Mouse (Mus musculus) intestine, embryonic 15.5 days (tissue): ENCODE results near the gene Itm2b. TPM values are rescaled to one million over a fixed set of nuclear protein-coding genes. Genes with fewer than 3 reads are reported as not detected.

ENCODE experiments used
- ATAC-seq: fragments of 200-750 bp; cut with Nextera tagmentation; 2 replicates; pipeline ENCODE4 v1.8.0; 2017; ENCODE audit warnings: moderate TSS enrichment, moderate library complexity
- H3K27ac ChIP-seq: fragments of 300-500 bp; sonication (generic); 2 replicates; pipeline ENCODE4 v1.5.1; 2015; ENCODE audit warnings: mild to moderate bottlenecking, inconsistent platforms
- H3K27me3 ChIP-seq: fragments of 300-500 bp; sonication (generic); replicated peaks from 2 replicates; pipeline ENCODE4 v1.6.1; 2015; ENCODE audit warnings: inconsistent platforms
- H3K36me3 ChIP-seq: fragments of 300-500 bp; sonication (generic); 2 replicates; pipeline ENCODE4 v1.6.1; 2015; ENCODE audit warnings: inconsistent platforms
- H3K4me1 ChIP-seq: fragments of 300-500 bp; sonication (generic); replicated peaks from 2 replicates; pipeline ENCODE4 v1.6.1; 2015; ENCODE audit warnings: inconsistent platforms
- H3K4me2 ChIP-seq: fragments of 300-500 bp; sonication (generic); replicated peaks from 2 replicates; pipeline ENCODE4 v1.6.1; 2015; ENCODE audit warnings: mild to moderate bottlenecking, inconsistent platforms
- H3K4me3 ChIP-seq: fragments of 300-500 bp; sonication (generic); replicated peaks from 2 replicates; pipeline ENCODE4 v1.5.1; 2015; ENCODE audit warnings: inconsistent platforms
- H3K9ac ChIP-seq: fragments of 300-500 bp; sonication (generic); 2 replicates; pipeline ENCODE4 v1.6.1; 2015; ENCODE audit warnings: inconsistent platforms
- H3K9me3 ChIP-seq: fragments of 300-500 bp; sonication (generic); 2 replicates; pipeline ENCODE4 v1.6.1; 2016; ENCODE audit warnings: inconsistent platforms
- WGBS: fragments of 180-500 bp; shearing (Covaris S2); methylation state at CpG from one replicate; pipeline ENCODE4 v1.1.7; 2015; 5-methylcytosine and 5-hydroxymethylcytosine counted together
- polyA plus RNA-seq: library from polyadenylated mRNA; unstranded; fragments of >200 nt; fragmentation: Nextera tagmentation; extraction: Ambion mirVana; gene quantifications from 2 replicates; pipeline ENCODE4 v1.2.1, GENCODE M21; 2015

The Itm2b gene
- polyA plus RNA-seq, 1 experiment from 2014 or later, result 678 TPM

DNA sequence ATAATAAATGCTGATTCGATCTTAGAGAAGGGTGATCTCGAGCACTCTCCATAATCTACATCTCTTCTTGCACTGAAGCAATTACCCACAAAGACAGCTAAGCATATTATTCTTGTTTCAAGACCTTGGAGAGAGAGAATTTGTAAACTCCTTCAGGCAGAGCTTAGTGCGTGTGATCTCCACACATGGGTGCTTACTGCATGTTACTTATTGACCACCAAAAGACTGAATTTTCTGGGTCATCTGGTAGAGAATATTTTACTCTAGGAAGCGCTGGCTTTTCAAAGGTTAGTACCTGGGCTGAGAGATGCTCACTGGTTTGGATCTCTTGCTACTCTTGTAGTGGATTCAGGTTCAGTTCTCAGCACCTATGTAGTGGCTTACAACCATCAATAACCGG is 34.0 kb downstream of the Itm2b start:
- Histone ChIP-seq H3K9ac (no peak overlapping the region), H3K27ac (no peak overlapping the region), H3K4me3 (no peak overlapping the region), H3K36me3 (peaks cover 1% of the 10 kb centered on the region; the same call in 1 of the 2 replicates), H3K4me1 (no peaks in the 10 kb centered on the region), H3K9me3 (no peaks in the 10 kb centered on the region), H3K27me3 (no peaks in the 10 kb centered on the region), H3K4me2 (no peak overlapping the region)
- no peak for ATAC-seq
- WGBS, result 95% methylated on average over 5 of the region's 5 CpGs

DNA sequence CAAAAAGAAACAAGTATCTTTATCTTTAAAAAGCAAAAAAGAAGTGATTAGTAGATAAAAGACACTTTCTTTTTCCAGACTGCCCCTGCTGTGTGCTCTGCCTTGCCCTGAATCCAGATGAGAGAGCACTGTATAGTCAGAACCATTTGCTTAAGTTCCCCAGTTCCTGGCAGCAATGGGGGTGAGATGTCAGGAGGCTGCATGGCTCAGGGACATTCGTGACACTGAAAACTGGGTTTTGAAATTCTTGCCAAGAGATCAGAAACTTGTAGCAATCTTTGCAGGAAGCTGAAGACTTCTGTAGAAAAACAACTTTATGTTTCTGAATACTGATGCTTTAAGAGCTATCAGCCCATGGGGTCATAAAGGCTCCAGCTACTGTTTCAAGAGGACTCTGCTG is 35.1 kb downstream of the Itm2b start:
- Histone ChIP-seq H3K4me1 (no peaks in the 10 kb centered on the region), H3K36me3 (no peaks in the 10 kb centered on the region), H3K9me3 (no peaks in the 10 kb centered on the region), H3K27ac (no peak overlapping the region), H3K27me3 (no peaks in the 10 kb centered on the region), H3K4me2 (no peak overlapping the region), H3K4me3 (no peak overlapping the region), H3K9ac (no peak overlapping the region)
- 70% methylated on average over 1 of the region's 1 CpGs for WGBS
- no peak for ATAC-seq

DNA sequence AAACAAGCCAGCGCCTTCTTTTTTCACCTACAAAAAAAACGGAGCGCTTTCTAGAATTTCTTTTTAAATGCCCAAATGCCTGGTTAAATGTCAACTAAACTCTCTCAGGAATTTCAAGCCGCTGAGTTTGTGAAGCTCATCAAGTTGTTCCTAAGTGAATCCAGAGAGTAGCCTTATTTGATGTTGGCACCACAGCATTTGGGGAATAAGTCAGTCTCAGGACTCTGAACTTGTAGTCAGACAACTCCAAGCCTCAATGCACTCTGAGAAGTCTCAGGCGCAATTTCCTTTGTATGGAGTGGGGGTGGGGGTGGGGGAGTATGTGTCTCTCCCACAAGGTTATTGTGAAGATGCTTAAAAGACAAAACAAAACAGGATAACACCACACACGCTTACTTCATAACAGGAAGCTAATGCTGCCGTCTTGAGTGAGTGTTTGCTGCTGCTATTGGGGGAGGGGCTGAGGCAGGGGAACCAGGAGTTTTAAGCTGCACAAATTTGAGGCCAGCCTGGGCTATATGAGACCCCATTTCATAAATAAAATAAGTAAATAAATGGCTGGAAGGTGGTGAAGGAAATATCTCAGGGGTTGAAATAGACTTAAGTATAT is 35.9 kb downstream of the Itm2b start:
- no peaks in the 10 kb centered on the region for H3K36me3 ChIP-seq
- H3K4me2 ChIP-seq, result no peak overlapping the region
- no peaks in the 10 kb centered on the region for H3K9me3 ChIP-seq
- H3K27me3 ChIP-seq, result no peaks in the 10 kb centered on the region
- no peak overlapping the region for H3K27ac ChIP-seq
- H3K9ac ChIP-seq, result no peak overlapping the region
- ATAC-seq, result no peak
- no peak overlapping the region for H3K4me3 ChIP-seq
- 64% methylated on average over 7 of the region's 7 CpGs for WGBS
- H3K4me1 ChIP-seq, result no peaks in the 10 kb centered on the region

DNA sequence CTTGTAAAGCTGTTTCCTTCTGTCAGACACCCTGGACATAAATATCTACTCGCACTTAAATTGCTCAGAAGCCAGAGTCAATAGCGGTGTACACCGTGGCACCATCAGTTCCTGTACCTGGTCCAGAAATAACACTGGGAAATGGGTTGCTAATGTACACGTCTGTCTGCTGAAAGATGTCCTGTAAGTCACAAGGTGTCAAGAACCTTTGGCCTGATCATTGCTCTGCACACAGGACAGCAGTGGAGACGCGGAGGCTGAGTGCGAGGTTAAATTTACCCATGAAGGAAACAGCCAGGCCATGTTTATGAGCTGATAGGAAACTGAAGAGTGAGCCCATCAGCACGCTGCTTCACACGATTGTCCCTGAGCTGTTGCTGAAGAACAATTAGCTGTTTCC is 37.8 kb downstream of the Itm2b start:
- 79% methylated on average over 9 of the region's 9 CpGs for WGBS
- Histone ChIP-seq H3K36me3 (no peaks in the 10 kb centered on the region), H3K27ac (no peak overlapping the region)

DNA sequence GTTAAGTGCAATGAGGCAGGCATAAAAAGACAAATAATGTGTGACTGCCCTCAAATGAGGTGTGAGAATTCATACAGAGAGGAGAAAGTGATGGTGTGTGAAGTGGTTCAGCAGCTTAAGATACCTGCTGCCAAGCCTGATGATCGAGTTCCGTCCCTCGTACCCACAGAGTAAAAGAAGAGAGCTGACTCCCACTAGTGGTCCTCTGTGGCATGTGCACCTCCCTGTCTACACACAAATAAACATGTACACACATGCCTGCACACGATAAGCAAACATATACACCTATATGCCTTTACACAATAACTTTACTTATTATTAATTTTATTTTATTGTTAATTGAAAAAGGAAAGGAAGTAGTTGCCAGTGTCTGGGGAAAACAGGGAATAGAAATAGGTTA is 39.5 kb downstream of the Itm2b start:
- Histone ChIP-seq H3K9ac (no peak overlapping the region), H3K27me3 (no peaks in the 10 kb centered on the region), H3K36me3 (no peaks in the 10 kb centered on the region), H3K4me1 (no peaks in the 10 kb centered on the region), H3K4me3 (no peak overlapping the region), H3K4me2 (no peak overlapping the region), H3K9me3 (no peaks in the 10 kb centered on the region), H3K27ac (no peak overlapping the region)
- no peak for ATAC-seq
- WGBS, result 89% methylated on average over 4 of the region's 4 CpGs

More for the DNA sequence above, 37.8 kb downstream of the Itm2b start:
- Histone ChIP-seq H3K9ac (no peak overlapping the region), H3K27me3 (no peaks in the 10 kb centered on the region), H3K4me2 (no peak overlapping the region), H3K4me1 (no peaks in the 10 kb centered on the region), H3K9me3 (no peaks in the 10 kb centered on the region), H3K4me3 (no peak overlapping the region)
- ATAC-seq, result no peak

DNA sequence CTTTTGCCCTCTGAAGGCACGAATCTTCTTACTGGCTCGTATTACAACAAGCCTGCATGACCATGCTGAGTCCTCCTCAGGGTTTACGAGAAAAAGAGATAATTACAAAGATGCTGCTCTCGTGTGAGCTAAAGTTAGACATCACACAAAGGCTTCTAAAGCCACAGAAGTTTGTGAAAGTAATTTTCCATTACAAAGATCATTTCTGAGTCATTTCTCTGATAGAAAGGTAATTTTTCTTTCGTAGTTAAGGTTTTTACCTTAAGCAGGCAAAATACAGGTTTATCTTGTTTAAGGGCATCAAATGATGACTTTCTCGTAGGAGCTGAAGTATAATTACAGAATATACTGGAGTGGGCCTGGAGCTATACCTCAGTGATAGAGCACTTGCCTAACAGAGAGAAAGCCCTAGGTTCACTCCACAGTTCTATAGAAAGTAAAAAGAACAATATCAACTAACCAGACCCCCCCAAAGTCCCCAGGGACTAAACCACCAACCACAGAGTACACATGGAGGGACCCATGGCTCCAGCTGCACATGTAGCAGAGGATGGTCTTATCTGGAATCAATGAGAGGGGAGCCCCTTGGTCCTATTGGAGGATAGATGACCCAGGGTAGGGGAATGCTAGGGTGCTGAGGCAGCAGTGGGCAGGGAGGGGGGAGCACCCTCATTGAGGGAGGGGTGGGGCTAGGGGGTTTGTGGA is 44.9 kb downstream of the Itm2b start:
- Histone ChIP-seq H3K4me2 (no peak overlapping the region), H3K27ac (no peak overlapping the region), H3K27me3 (no peaks in the 10 kb centered on the region), H3K9ac (no peak overlapping the region), H3K4me3 (no peak overlapping the region), H3K4me1 (no peaks in the 10 kb centered on the region), H3K9me3 (no peaks in the 10 kb centered on the region), H3K36me3 (no peaks in the 10 kb centered on the region)
- 56% methylated on average over 6 of the region's 6 CpGs for WGBS
- no peak for ATAC-seq

DNA sequence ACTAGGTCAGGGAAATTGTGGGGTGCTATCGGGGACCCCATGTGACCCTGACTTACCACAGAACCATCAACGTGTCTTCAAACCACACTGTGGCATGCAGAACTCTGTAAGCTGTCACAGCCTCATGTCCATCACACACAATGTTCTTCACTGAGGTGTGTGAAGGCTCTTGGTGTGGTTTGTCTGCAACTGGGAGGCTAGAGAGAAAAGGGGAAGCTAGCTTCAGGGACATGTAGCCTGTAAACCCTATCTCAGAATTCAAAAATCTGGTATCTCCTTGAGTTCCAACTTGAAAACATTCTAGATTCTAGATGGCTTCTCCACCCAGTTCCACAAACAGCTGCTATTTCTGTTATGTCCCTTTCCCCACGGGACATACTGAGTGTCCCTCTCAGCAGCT is 45.5 kb downstream of the Itm2b start:
- Histone ChIP-seq H3K27me3 (no peaks in the 10 kb centered on the region), H3K4me2 (no peak overlapping the region), H3K9ac (no peak overlapping the region), H3K27ac (no peak overlapping the region), H3K4me3 (no peak overlapping the region), H3K36me3 (no peaks in the 10 kb centered on the region), H3K9me3 (no peaks in the 10 kb centered on the region), H3K4me1 (no peaks in the 10 kb centered on the region)
- WGBS, result 69% methylated on average over 3 of the region's 3 CpGs
- no peak for ATAC-seq

DNA sequence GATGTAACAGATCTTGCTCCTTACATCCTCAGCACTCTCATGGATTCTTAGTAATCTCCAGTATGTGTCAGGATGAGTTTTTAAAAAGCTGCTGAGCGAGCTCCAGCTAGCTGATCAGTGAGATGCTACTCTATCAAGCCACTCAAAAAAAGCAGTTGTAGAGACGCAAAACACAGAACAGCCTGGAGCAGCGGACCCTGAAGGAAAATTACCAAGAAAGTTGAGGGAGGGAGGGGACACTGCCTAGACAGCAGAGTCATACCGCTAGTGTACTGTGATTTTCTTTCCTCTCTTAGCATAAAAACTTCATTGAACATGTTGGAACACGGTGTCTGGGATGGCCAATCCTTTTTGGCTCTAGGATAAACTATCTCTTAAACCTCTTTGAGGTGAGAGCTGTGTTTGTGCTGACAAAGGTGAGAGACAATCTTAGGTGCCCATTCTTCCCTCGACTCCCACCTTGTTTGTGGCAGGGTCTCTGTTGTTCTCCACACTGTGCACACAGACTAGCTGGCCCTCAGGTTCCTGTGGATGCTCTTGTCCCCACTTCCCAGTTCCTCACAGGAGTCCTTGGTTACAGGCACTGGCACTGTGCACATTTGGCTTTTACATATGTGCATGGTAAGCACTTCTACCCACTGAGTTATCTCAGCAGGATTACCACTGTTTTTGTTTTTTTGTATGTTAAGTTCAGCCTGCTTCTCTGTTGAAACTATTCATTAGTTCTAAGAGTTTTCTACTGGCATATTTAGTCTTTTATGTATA is 48.6 kb downstream of the Itm2b start:
- Histone ChIP-seq H3K36me3 (no peaks in the 10 kb centered on the region), H3K9me3 (no peaks in the 10 kb centered on the region), H3K4me1 (no peaks in the 10 kb centered on the region), H3K4me2 (no peak overlapping the region), H3K27ac (no peak overlapping the region), H3K27me3 (no peaks in the 10 kb centered on the region), H3K9ac (no peak overlapping the region), H3K4me3 (no peak overlapping the region)
- no peak for ATAC-seq
- 71% methylated on average over 6 of the region's 6 CpGs for WGBS

DNA sequence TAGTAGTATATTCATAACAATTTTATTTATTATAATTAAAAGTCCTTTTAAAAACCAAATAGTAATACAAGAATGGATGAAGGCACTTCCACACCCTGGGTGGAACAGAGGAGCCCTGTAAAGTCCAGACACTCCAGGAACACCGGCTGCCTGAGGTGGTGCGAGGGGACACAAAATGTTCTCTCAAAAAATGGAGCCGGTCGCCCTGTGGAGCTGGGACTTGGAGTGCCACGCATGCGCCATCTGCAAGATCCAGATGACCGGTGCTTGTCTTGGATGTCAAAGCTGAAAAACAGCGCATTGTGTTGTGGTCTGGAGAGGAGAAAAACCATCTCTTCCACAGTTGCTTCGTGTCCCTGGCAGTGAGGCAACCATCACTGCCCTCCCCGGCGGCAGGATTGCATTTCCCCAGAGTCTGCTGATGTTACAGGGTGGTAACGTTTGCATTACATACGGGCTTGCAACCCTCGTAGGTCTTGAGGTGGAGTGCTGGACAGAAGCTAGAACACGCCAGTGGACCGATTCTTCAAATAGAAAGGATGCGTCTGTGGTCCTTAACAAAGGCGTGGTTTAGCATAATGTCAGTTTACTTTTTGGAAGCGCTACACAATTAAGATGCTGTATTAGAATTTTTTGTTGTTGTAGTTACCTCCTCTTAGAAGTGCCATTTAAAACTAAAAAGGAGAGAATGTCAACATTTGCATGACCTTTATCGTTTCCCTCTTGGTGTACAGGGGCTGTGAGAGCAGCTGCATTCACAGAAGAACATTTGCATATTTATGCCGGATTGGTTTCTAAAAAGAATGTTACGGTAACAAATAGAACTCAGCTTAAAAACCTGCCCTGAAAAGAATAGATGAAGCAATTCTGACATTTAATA is 49.9 kb downstream of the Itm2b start:
- WGBS, result 78% methylated on average over 22 of the region's 22 CpGs
- no peak overlapping the region for H3K9ac ChIP-seq
- H3K4me1 ChIP-seq, result no peaks in the 10 kb centered on the region

DNA sequence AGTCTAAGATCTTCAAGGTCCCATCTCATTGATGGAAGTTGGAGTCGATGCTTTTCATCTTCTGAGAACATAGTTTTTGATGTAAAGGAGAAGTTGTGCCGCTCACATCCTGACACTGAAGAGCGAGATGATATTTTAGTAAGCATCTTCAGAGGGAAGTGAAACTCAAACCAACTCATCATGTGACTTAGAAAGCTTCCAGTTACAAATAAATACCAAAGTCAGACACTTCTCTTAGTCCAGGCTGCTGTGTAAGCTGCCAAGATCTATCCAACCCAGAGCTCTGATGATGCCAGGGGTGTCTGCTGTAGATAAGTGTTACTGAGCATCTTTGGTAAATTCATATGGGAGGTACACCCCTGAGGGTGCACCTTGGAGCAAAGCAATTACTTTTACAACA is 51.2 kb downstream of the Itm2b start:
- H3K4me3 ChIP-seq, result no peak overlapping the region
- ATAC-seq, result no peak
- no peaks in the 10 kb centered on the region for H3K9me3 ChIP-seq
- no peaks in the 10 kb centered on the region for H3K27me3 ChIP-seq
- no peaks in the 10 kb centered on the region for H3K36me3 ChIP-seq
- H3K4me2 ChIP-seq, result no peak overlapping the region
- H3K27ac ChIP-seq, result no peak overlapping the region
- 85% methylated on average over 3 of the region's 3 CpGs for WGBS
- no peaks in the 10 kb centered on the region for H3K4me1 ChIP-seq
- no peak overlapping the region for H3K9ac ChIP-seq

More for the DNA sequence above, 49.9 kb downstream of the Itm2b start:
- ATAC-seq, result no peak
- H3K27ac ChIP-seq, result no peak overlapping the region
- no peak overlapping the region for H3K4me3 ChIP-seq
- no peaks in the 10 kb centered on the region for H3K27me3 ChIP-seq
- no peaks in the 10 kb centered on the region for H3K9me3 ChIP-seq
- H3K4me2 ChIP-seq, result no peak overlapping the region
- H3K36me3 ChIP-seq, result no peaks in the 10 kb centered on the region

DNA sequence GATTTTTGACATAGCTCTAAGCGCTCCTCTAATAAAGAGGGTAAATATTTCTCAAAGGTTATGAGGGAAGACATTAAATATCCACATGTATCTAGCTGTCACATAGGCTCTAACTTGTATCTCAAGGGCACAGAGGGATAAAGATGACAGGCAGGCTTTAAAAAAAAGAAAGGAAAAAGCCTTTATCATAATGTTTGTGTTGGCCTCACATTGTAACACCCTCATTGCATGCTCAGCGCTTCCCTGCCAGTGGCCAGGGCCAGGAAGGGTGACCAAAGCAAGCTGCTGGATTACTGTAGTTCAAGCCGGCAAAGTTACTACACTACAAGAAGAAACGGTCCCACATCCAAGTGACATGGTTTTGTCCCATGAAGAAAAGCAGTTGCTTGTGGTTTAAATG is 53.7 kb downstream of the Itm2b start:
- WGBS, result 73% methylated on average over 4 of the region's 4 CpGs
- no peaks in the 10 kb centered on the region for H3K27me3 ChIP-seq
- H3K4me1 ChIP-seq, result no peaks in the 10 kb centered on the region
- H3K27ac ChIP-seq, result no peak overlapping the region
- H3K4me2 ChIP-seq, result no peak overlapping the region
- H3K4me3 ChIP-seq, result no peak overlapping the region
- no peaks in the 10 kb centered on the region for H3K9me3 ChIP-seq
- no peak overlapping the region for H3K9ac ChIP-seq
- no peak for ATAC-seq
- no peaks in the 10 kb centered on the region for H3K36me3 ChIP-seq

DNA sequence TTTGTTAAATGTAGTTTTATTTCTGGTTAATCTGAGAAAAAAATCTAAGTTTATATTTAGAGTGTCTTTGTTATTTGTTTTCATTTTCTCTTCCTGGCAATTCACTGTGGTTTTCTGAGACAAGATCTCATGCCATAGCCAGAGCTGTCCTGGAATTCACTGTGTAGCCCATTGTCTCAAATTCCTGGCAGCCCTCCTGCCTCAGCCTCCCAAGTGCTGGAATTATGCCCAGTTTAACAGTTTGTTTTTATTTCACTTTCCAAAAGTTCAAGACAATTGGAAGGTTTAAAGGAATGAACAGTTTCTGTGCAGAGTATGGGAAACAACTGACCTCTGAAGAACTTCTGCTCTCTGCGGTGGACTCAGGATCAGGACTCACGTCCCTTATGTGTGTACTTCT is 55.2 kb downstream of the Itm2b start:
- Histone ChIP-seq H3K4me3 (no peak overlapping the region), H3K27me3 (no peaks in the 10 kb centered on the region), H3K4me2 (no peak overlapping the region), H3K9me3 (no peaks in the 10 kb centered on the region), H3K36me3 (no peaks in the 10 kb centered on the region), H3K4me1 (no peaks in the 10 kb centered on the region), H3K9ac (no peak overlapping the region), H3K27ac (no peak overlapping the region)
- 83% methylated on average over 2 of the region's 2 CpGs for WGBS
- no peak for ATAC-seq
